Mouse (Mus musculus): Measurements from ENCODE around the gene Igfbp7.

GRCm38 (mm10) chr5:77406371-77406871 is 1.4 kb downstream of the Igfbp7 start:
- no peak for TF ChIP-seq JUND (IDR thresholded peaks at IDR 0.05; ENCODE audit: low read depth, low read length)
- no peak for TF ChIP-seq CHD2 (IDR thresholded peaks at IDR 0.05; ENCODE audit: low read length)
- no peak for TF ChIP-seq ZNF384 (IDR thresholded peaks at IDR 0.05; ENCODE audit: low read depth, low read length)
- TF ChIP-seq MYC (IDR thresholded peaks at IDR 0.05; ENCODE audit: low read depth, low read length) = no peak
- TF ChIP-seq CTCF (IDR thresholded peaks at IDR 0.05 in 2 of 3, conservative IDR thresholded peaks at IDR 0.05 in 1 of 3; ENCODE audit: control insufficient read depth in 1 of 3, insufficient read depth in 1 of 3, low read depth in 2 of 3, low read length in 3 of 3, poor library complexity in 1 of 3, severe bottlenecking in 1 of 3) = no peak
- no peak for TF ChIP-seq POLR2A (IDR thresholded peaks at IDR 0.05; ENCODE audit: control insufficient read depth in 1 of 2, insufficient read depth in 1 of 2, low read depth in 1 of 2, low read length in 2 of 2, poor library complexity in 1 of 2)
- no peak for TF ChIP-seq BHLHE40 (IDR thresholded peaks at IDR 0.05; ENCODE audit: borderline replicate concordance, low read depth, low read length)
- TF ChIP-seq EP300 (IDR thresholded peaks at IDR 0.05; ENCODE audit: low read depth in 1 of 2, low read length in 2 of 2) = no peak
- no peak for TF ChIP-seq MXI1 (IDR thresholded peaks at IDR 0.05; ENCODE audit: low read depth, low read length)
- TF ChIP-seq TCF12 (IDR thresholded peaks at IDR 0.05; ENCODE audit: low read depth, low read length) = no peak
- TF ChIP-seq MAX (IDR thresholded peaks at IDR 0.05; ENCODE audit: low read length) = no peak
- no peak for TF ChIP-seq NELFE (IDR thresholded peaks at IDR 0.05; ENCODE audit: low read depth, low read length)
- TF ChIP-seq HCFC1 (IDR thresholded peaks at IDR 0.05; ENCODE audit: low read depth, low read length) = no peak
- no peak for TF ChIP-seq GATA1 (IDR thresholded peaks at IDR 0.05; ENCODE audit: low read depth, low read length)

All from MEL (cell line).